Mouse (Mus musculus) left cerebral cortex, adult 18-20 months (tissue): ENCODE data around the gene Nrcam. TPM values are rescaled to one million over a fixed set of nuclear protein-coding genes. Genes with fewer than 3 reads are reported as not detected.
"Not testable (repeated sequence)": the region's sequence is repeated elsewhere in the genome, so short reads cannot be mapped to it uniquely, and the experiment has no call there.

Experiments
- DNase-seq, 2 experiments: peaks; one replicate each; pipeline ENCODE4 v3.0.0; 2021 to 2022; ENCODE audit warnings: low spot score in 2 of 2, mixed read lengths in 1 of 2
- long read RNA-seq, 2 experiments: library from polyadenylated mRNA; stranded (forward); transcript quantifications; one replicate each; pipeline ENCODE4 v2.0.0; 2021
- total RNA-seq, 2 experiments: library from RNA; stranded (reverse); gene quantifications; 2 replicates each; pipeline ENCODE4 v1.2.3; 2021

Nrcam gene
- total RNA-seq: 100 to 1,000 TPM; 455 to 475 TPM
- long read RNA-seq, experiment 1, full-length matches to known transcripts: 8 of 86 reads
- long read RNA-seq, experiment 1, partial matches to known transcripts: 30 of 86 reads
- long read RNA-seq, experiment 1, other reads (novel, unspliced or antisense): 48 of 86 reads
- long read RNA-seq, experiment 2, full-length matches to known transcripts: 2 of 54 reads
- long read RNA-seq, experiment 2, partial matches to known transcripts: 25 of 54 reads
- long read RNA-seq, experiment 2, other reads (novel, unspliced or antisense): 27 of 54 reads

- DNase-seq: peak; percentile 71 to 84
Observed at GRCm38 (mm10) chr12:44328381-44329315, at the start of gene Nrcam. Gene Nrcam (plus strand): TSS chr12:44328885.

- DNase-seq: not testable (repeated sequence)
Observed at GRCm38 (mm10) chr12:44280147-44280546, 48.5 kb upstream of the Nrcam start.

GRCm38 (mm10) chr12:44281534-44281933 is 47.2 kb upstream of the Nrcam start:
- DNase-seq: no peak

GRCm38 (mm10) chr12:44283378-44283777 is 45.3 kb upstream of the Nrcam start:
- DNase-seq: no peak

GRCm38 (mm10) chr12:44286992-44287391 is 41.7 kb upstream of the Nrcam start:
- no peak for DNase-seq

- DNase-seq: peak; percentile 69 to 82
Observed at GRCm38 (mm10) chr12:44292281-44292680, 36.4 kb upstream of the Nrcam start.

GRCm38 (mm10) chr12:44300793-44301192 is 27.9 kb upstream of the Nrcam start:
- no peak for DNase-seq

- DNase-seq: no peak
Observed at GRCm38 (mm10) chr12:44304012-44304411, 24.7 kb upstream of the Nrcam start.

- DNase-seq: no peak
Observed at GRCm38 (mm10) chr12:44304869-44305268, 23.8 kb upstream of the Nrcam start.

- no peak for DNase-seq
Observed at GRCm38 (mm10) chr12:44308221-44308620, 20.5 kb upstream of the Nrcam start.

GRCm38 (mm10) chr12:44315212-44315611 is 13.5 kb upstream of the Nrcam start:
- DNase-seq: no peak

- DNase-seq: peak in 1 of 2 experiments; percentile 35
Observed at GRCm38 (mm10) chr12:44325091-44325490, 3.6 kb upstream of the Nrcam start.

- DNase-seq: peak in 1 of 2 experiments; percentile 42
Observed at GRCm38 (mm10) chr12:44327452-44327851, 1.2 kb upstream of the Nrcam start.

GRCm38 (mm10) chr12:44329316-44330215 is 881 bp downstream of the Nrcam start:
- peak; percentile 59 to 81 for DNase-seq

GRCm38 (mm10) chr12:44330216-44330719 is 1.6 kb downstream of the Nrcam start:
- DNase-seq: peak in 1 of 2 experiments; percentile 37

- DNase-seq: no peak
Observed at GRCm38 (mm10) chr12:44337136-44337640, 8.5 kb downstream of the Nrcam start.

- DNase-seq: no peak
Observed at GRCm38 (mm10) chr12:44338195-44338622, 9.5 kb downstream of the Nrcam start.

GRCm38 (mm10) chr12:44344075-44344474 is 15.4 kb downstream of the Nrcam start:
- no peak for DNase-seq

- no peak for DNase-seq
Observed at GRCm38 (mm10) chr12:44345251-44345650, 16.6 kb downstream of the Nrcam start.

- no peak for DNase-seq
Observed at GRCm38 (mm10) chr12:44346143-44346542, 17.5 kb downstream of the Nrcam start.

- DNase-seq: no peak
Observed at GRCm38 (mm10) chr12:44355116-44355515, 26.4 kb downstream of the Nrcam start.
